Mouse (Mus musculus): Measurements from ENCODE around the gene Gpatch4.

- TF ChIP-seq CTCF (conservative IDR thresholded peaks at IDR 0.05; ENCODE audit: low read length) (no peak), NANOG (IDR thresholded peaks at IDR 0.05; ENCODE audit: borderline replicate concordance, low read length) (no peak), POU5F1 (IDR thresholded peaks at IDR 0.05; ENCODE audit: borderline replicate concordance, low read length) (no peak)
Observed at GRCm38 (mm10) chr3:88102611-88103010, 59.7 kb downstream of the Gpatch4 start.

Measured in E14TG2a.4 (cell line).